Mouse (Mus musculus) G1E (cell line): ENCODE results near the gene Traf2.

Experiments
- CTCF ChIP-seq: IDR thresholded peaks from 2 replicates; pipeline ENCODE4 v1.5.1; 2012; ENCODE audit warnings: low read depth, low read length, inconsistent platforms, mixed read lengths
- GATA1 ChIP-seq: IDR thresholded peaks from 2 replicates; pipeline ENCODE4 v1.6.1; 2012; ENCODE audit warnings: borderline replicate concordance, low read length, inconsistent platforms, mixed read lengths
- GATA2 ChIP-seq: IDR thresholded peaks from 2 replicates; pipeline ENCODE4 v1.6.1; 2012; ENCODE audit warnings: low read depth, low read length, inconsistent platforms, borderline replicate concordance
- POLR2AphosphoS5 ChIP-seq: IDR thresholded peaks from 2 replicates; pipeline ENCODE4 v1.6.1; 2012; ENCODE audit warnings: low read depth, low read length, inconsistent platforms; ENCODE audit not compliant: insufficient replicate concordance
- TAL1 ChIP-seq: conservative IDR thresholded peaks from 2 replicates; pipeline ENCODE4 v1.6.1; 2012; ENCODE audit warnings: low read depth, low read length, inconsistent platforms, mixed read lengths

DNA sequence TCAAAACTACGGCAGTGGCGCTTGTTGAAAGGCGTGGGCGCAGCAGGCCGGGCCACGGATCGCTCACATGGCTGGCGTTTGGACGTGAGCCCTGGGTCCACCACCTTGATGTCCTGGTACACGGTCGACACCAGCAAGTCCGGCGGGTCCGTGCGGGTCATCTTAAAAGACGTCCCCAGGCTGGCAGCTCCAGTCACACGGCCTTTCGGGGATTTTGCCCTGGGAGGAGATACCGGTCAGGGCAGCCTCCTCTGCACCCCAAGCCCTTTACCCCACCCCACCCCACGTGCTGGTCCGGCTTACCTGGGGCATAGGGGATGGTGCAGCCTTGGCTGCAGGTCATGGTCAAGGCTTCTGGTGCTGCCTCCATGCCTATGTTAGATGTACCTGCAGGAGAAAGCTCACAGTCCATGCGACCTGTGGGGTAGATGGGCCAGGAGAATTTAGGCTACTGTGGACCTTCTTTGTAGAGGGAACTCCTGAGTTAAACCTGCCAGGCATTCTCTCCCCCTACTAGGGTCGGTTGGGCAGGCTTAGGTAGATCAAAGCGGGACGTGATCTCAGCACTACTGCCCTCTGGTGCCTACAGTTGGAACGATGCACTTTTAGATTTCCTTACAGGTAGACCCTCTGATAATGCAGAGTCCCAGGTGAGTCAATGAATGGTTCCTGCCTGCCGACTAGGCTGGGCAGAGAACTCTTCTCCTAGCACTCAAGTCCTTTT, 33.2 kb upstream of the Traf2 start:
- no peak for TF ChIP-seq CTCF
- TF ChIP-seq POLR2AphosphoS5, result no peak
- TF ChIP-seq GATA1, result no peak
- TF ChIP-seq GATA2, result no peak
- TF ChIP-seq TAL1, result no peak
